Mouse (Mus musculus): Measurements from ENCODE around the gene Gpatch4. TPM values are rescaled to one million over a fixed set of nuclear protein-coding genes. Genes with fewer than 3 reads are reported as not detected.

Gene Gpatch4
- total RNA-seq, 2 experiments from 2014 or later, result 14.9 to 15.7 TPM

DNA sequence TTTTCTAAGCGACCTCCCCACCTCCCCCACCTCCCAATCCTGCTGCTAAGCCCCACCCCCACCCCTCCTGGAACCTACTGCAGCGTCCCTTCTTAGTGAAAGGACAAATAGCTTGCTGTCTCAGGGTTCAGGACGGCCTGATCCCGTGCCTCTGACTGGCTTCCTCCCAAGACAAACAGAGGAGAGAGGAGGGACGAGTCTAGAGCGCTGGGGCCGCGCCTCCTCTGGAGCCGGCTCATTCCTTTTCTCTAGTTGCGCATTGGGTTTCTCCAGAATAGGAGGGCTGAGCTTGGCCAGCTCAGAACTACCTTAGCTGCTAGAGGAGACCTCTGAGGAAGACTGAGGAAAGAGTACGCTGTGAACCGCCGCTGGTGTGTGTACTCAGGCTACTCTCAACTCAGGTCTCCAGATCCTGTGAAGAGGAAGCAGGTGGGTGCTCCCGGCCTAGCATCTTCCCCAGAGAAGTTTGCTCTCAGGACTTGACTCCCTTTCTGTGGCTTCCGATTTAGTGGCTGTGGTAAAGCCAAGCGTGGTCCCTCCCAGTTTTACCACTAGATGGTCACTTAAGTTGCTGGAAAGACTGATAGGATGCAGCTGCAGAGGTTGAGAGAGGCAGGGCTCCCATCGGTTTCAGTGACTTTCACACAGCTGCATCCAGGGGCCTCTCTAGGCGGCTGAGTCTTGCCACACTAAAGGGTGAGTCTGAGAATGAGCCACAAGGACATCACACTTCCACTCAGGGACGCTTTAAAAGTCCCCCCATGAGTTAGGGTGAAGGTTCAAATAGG lies 12.1 kb upstream of the Gpatch4 start:
- DNase-seq (ENCODE audit: extremely low spot score in 1 of 2, low spot score in 1 of 2), result no peak

DNA sequence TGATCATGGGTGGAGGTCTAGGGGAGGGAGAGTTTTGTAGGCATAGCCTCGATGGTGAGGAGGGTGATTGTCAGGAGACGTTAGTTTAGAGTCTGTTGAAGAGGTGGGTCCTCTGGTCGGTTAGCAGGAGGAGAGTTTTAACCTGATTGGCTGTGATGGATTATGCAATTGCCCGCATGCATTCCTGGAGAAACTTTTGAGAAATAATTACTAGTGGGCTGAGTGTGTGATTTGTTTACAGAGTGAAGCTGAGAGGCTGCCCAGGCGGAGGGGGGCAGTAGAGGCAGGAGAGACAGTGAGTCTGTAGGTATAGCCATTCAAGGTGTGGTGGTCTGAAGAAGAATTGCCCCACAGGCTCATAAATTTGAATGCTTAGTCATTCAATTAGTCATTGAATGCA lies 9.4 kb upstream of the Gpatch4 start:
- DNase-seq (ENCODE audit: extremely low spot score in 1 of 2, low spot score in 1 of 2), result no peak

DNA sequence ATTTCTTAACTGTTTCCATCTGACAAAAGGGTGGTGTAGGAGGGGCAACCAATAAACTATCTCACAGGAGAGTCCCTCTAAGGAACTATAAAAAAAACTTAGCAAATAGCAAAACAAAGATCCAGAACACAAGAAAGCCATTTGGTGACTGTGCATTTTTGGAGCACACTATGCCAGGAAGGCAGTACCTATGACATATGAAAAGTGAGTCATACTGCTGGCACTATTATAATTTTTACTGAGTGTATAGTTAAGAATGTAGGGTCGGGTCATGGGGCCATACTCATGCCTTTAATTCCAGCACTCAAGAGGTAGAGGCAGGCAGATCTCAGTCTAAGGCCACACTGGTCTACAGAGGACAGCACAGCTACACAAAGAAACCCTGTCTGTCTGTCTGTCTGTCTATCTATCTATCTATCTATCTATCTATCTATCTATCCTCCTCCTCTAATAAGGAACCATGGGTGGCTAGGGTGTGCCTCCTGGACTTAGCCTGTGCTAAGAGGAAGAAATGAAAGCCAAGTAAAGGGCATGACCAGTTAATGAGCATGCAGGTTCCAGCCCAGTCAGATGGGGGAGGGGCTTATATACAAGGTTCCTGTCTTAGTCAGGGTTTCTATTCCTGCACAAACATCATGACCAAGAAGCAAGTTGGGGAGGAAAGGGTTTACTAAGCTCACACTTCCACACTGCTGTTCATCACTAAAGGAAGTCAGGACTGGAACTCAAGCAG lies 7.2 kb upstream of the Gpatch4 start:
- DNase-seq (ENCODE audit: extremely low spot score in 1 of 2, low spot score in 1 of 2), result no peak

DNA sequence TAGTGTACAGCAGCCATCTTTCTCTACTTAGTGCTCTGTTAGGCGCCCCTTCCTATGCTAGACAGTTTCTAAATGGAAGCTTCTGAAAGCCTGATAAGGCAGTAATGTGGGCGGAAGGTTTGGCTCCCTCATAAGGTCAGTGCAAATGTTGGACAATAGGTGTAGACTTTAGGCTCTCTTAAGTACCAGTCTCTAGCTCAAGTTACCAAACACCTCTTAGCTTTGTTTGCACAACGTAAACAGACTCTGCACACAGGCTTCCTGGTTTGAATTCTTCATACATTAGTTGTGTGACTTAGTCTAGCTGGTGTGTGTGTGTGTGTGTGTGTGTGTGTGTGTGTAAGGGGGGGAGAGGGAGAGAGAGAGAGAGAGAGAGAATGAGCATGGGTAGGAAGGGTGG lies 6.6 kb downstream of the Gpatch4 start:
- no peak for DNase-seq (ENCODE audit: extremely low spot score in 1 of 2, low spot score in 1 of 2)

DNA sequence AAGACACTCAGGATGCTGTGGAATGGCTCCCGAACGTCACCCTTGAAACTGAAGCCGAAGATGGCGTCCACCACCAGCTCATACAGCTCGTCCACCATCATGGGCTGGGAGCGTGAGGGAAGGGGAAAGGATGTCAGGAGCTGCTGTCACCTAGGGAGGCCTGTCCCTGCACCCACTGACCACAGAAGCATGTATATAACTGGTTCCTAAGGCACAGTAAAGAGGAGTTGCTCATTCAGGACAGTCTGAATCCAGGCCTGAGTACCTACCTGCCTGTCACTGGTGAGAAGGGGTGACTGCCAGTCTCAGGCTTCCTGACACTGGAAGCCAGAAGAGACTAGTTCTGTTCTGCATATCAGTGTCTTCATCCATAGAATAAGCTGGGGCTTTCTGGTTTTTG lies 14.1 kb downstream of the Gpatch4 start:
- no peak for DNase-seq (ENCODE audit: extremely low spot score in 1 of 2, low spot score in 1 of 2)

DNA sequence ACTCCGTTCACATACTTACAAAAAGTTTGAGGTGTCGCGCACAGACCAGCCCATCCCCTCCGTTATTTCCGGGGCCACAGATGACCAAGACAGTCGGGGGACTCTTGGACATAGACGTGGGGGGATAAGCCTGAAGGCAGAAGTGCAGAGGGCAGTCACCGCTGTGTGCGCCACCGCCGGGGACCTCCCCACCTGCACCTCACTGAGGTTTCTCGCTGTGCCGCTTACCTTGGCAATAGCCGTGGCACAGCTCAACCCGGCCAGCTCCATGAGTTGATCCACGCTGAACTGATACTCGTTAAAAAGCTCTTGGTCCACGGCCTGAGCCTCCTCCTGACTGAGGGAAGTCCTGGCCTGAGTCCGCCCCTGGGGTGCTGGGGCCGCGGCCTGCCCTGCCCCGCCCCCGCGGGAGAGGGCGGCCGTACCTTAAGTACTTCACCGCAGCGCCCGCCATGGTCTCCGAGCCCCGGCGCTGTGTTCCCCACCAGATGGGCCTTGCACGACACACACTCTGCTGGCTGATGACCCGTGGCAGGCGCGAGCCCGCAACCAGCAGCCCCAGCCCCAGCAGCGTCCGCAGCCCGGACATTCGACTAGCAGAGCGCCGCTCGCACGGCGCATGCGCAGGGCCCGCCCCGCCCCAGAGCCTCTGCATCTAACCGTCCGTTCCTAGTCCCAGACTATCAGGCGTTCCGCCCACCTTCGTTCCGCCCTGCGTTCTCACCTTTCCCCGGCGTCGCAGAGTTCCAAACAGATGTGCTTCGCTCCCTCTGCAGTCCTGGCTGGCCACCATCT lies 15.2 kb downstream of the Gpatch4 start, which contains the start of gene Naxe:
Gene Naxe, minus strand, starts transcription at position 594 of the 795 bp plus-strand sequence.
- peak; percentile 69 to 73 for DNase-seq (ENCODE audit: extremely low spot score in 1 of 2, low spot score in 1 of 2)

DNA sequence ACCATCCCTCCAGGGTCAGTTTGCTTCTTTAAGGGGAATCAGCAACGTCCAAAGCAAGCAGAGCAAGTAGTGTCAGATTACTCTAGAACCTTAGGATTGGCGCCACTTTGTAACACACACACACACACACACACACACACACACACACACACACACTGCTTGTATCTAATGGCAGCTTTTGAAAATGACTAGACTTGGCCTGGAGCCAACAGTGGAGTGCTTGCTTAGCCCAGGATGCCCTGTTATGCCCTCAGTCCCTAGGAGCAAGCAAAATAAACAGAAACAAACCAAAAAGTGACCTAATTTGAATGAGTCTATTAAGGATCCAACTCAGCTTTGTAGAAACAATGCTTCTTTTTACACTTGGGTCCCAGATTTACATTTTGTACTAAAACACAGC lies 25.5 kb downstream of the Gpatch4 start:
- DNase-seq (ENCODE audit: extremely low spot score in 1 of 2, low spot score in 1 of 2), result no peak

DNA sequence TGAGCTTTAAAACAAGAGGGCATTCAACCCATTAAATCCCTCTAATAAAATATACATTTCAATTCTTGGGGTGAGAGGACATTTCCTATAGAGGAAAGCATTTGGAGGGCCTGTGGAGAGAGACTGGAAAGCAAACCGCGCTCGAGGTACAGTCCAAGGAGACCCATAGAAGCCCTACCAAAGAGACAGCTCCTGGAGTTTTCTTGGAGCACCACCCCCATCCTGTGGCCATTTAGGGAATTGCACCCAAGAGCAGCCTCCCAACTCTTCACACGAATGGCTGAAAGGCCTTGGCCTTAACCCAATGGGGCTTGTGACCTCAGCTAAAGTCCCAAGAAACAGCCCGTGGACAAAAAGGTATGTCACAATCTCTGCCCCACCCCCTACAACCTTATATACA lies 28.9 kb downstream of the Gpatch4 start:
- peak; percentile 86 to 97 for DNase-seq (ENCODE audit: extremely low spot score in 1 of 2, low spot score in 1 of 2)

DNA sequence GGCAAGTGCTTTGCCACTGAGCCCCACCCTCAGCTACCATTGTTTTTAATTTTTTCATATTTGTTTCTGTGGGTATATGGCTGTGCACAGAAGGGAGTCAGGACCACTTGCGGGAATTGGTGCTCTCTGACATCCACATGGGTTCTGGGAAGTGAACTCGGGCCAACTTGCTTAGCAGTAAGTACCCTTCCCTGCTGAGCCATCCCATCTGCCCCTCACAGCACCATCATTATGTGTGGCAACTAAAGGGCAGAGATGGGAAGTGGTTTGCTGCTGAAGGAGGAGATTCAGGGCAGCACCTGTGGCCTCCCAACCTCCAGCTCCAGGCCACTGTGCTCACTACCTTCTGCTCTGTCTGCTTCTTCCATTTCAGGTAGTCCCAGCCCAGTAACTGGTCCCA lies 30.7 kb downstream of the Gpatch4 start:
- DNase-seq (ENCODE audit: extremely low spot score in 1 of 2, low spot score in 1 of 2), result no peak

DNA sequence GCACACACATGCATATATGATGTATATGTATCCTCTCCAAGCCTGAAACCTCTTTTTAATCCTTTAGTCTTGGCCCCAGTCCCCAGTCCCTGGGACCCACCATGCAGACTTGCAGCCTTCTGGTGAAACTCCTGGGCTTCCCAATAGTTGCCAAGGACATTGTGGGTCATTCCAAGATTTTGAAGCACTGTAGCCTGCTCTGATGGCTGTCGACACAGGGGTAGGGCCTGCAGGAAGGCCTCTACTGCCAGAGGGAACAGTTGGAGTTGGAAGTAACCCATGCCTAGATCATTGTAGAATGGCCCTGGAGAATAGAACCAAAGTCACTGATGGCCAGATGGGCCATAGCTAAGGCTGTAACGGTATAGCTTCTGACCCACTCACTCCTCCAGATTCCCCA lies 31.4 kb downstream of the Gpatch4 start:
- DNase-seq (ENCODE audit: extremely low spot score in 1 of 2, low spot score in 1 of 2), result no peak

DNA sequence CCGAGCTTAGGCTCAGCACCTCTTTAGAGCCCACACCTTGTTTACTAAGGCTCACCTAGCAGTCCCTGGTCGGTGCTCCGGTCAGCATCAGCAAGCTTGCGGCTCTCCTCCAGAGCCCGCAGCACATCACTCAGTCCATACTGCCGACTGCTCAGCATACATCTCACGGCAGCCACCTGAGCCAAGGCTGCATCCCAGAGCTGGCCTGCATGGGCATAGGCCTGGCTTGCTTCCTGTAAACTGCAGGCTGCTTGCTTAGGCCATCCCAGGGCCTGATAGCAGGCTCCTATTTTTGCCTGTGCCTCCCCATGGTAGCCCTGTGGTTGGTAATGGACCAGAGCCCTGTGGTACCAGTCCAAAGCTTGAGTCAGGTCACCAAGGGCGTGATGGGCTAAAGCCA lies 31.9 kb downstream of the Gpatch4 start:
- DNase-seq (ENCODE audit: extremely low spot score in 1 of 2, low spot score in 1 of 2), result no peak

DNA sequence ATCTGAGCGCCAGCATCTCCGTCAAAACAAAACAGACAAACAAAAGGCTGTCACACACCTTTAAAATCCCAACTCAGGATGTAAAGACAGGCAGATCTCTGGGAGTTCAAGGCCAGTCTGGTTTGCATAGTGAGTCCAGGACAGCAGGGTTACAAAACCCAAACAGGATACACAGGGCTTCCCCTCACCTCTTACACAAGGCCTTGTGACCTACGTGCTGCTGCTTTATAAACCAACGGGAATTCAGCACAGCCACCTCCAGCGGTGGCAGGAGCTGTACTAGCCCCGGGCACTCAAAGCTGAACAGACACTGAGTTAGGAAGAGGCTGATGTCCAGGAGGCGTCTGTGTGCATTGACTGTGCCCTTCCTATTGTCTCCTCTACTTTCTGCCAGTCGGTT lies 34.5 kb downstream of the Gpatch4 start:
- DNase-seq (ENCODE audit: extremely low spot score in 1 of 2, low spot score in 1 of 2), result no peak

DNA sequence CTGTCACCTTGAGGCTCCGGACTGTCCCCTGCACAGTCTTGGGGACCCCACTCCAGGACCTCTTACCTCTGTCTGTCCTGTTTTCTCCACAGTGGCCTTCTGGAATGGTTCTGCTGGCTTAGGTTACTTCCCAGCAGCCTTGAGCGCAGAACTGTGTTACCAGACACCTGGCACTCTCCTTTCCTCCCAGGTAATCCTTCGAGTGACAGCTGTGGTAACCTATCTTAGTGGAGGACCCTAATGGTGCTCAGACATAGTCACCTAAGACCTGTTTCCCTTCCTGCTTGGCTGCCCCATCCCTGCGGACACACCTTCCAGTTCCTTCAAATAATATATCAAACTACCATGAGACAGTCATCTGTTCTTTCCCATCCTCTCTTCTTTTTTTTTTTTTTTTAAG lies 35.3 kb downstream of the Gpatch4 start, which contains the start of gene Ttc24:
Gene Ttc24, minus strand, starts transcription at position 101 of the 400 bp plus-strand sequence.
- DNase-seq (ENCODE audit: extremely low spot score in 1 of 2, low spot score in 1 of 2), result no peak

DNA sequence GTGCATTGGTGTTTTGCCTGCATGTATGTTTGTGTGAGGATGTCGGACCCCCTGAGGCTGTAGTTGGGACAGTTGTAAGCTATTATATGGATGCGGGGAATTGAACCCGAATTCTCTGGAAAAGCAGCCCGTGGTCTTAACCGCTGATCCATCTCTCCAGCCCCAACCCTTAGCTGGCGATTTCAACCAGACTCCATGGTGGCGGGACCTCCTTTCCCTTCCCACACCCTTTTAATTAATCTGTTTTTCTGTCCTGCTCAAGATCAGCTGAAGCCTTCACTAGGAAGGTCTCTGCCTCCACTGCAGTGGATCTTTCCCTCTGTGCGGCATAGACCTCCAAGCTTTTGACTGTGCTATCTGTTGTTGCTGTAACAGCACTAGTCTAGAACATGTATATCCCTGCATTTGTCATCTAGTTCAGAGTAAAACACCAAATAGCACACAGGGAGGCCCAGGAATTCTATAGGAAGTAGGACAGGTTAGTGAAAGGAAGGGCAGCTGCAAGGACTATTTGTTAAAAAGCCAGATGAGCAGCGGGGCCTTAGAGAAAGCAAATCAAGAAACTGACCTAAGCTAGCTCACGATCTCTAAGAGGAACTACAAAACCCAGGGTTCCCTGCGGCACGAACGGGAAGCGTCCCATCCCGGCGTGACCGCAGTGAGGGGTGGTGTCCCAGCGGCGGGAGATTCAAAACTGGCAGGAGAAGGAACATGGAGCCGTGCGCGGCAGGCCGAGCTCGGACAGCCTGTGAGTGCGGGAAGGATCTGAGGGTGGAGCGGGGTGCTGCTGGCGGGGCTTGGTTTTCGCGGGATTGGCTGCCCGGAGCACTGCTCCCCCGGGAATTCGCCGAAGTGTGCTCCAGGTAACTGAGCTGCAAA lies 38.7 kb downstream of the Gpatch4 start, which contains the start of gene Iqgap3:
Gene Iqgap3, plus strand, starts transcription at position 627 of the 879 bp plus-strand sequence.
- DNase-seq (ENCODE audit: extremely low spot score in 1 of 2, low spot score in 1 of 2), result peak; percentile 61 to 87

DNA sequence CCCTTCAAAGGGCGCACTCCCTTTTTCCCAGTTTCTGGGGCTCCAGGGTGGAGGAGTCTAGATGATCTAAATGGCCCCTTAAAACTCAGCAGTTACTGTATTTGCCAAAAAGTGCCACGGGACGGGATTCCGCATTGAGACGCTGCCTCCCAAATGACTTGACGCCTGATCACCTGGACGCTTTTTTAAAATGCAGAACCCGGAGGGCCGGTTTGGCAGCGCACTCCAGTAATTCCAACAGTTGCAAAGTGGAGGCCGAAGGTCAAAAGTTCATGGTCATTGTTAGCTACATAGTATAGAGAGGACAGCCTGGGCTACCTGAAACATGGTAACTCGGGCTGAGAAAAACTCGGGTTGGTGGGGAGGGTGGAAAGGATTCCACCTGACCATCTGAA lies 39.3 kb downstream of the Gpatch4 start:
- DNase-seq (ENCODE audit: extremely low spot score in 1 of 2, low spot score in 1 of 2), result no peak

DNA sequence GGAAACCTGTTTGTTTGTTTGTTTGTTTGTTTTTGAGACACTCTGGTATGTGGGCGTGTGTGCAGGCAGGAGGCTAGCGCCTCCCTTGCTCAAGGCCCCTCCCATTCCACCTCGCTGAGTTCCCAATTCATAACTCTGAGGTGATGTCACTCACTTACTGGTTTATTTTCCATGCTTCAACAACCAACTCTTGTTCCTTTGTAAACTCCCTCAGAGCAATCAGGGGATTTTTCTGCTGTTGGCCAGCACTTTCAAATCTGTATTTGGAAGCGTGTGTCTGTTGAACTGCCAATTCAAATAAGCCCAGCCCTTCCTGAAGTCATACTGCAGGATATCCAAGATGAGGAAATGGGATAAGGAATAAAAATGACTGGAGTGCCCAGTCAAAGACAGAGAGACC lies 39.8 kb downstream of the Gpatch4 start:
- no peak for DNase-seq (ENCODE audit: extremely low spot score in 1 of 2, low spot score in 1 of 2)

DNA sequence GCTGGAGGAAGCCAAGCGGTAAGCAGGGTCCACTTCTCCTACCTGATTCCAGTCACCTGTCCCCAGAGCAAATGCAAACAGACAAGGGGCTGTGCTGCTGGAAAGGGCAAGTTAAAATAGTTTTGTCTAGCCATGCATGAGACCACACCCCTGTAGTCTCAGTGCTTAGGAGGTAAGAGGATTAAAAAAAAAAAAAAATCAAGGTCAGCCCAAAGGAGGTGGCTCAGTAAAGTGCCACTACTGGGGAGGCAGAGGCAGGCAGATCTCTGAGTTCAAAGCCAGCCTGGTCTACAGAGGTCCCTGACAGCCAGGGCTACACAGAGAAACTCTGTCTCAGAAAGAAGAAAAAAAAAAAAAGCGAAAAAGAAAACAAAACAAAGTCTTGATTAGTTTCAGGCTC lies 41.1 kb downstream of the Gpatch4 start:
- no peak for DNase-seq (ENCODE audit: extremely low spot score in 1 of 2, low spot score in 1 of 2)

DNA sequence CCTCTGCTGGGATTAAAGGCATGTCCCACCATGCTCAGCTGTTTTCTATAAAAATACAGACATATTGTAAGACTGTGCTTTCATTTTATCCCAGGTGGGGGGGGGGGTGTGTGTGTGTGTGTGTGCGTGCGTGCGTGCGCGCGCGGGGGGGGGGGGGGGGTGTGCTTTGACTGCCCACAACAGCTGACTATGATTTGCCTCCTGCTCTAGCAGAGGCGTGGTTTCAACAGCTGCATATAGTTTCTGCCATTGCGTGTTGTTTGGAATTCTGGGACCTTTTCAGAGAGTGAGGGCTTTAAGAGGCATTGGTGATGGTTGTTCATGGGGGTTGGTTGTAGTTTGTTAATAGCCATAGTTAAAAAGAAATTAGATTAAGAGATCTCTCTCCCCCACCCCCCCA lies 42.6 kb downstream of the Gpatch4 start:
- no peak for DNase-seq (ENCODE audit: extremely low spot score in 1 of 2, low spot score in 1 of 2)

DNA sequence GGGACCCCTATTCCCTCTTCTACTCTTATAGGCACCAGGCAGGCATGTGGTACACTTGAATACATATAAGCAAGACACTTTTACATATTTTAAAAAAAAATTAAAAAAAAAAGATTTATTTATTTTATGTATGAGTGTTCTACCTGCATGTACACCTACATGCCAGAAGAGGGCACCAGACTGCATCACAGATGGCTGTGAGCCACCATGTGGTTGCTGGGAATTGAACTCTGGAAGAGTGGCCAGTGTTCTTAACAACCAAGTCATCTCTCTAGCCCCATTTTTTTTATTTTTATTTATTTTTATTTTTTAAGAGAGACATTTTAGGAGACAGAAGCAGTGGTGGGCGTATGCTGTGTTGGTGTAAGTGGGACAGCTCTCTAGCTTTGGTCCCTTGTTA lies 44.8 kb downstream of the Gpatch4 start:
- DNase-seq (ENCODE audit: extremely low spot score in 1 of 2, low spot score in 1 of 2), result no peak

DNA sequence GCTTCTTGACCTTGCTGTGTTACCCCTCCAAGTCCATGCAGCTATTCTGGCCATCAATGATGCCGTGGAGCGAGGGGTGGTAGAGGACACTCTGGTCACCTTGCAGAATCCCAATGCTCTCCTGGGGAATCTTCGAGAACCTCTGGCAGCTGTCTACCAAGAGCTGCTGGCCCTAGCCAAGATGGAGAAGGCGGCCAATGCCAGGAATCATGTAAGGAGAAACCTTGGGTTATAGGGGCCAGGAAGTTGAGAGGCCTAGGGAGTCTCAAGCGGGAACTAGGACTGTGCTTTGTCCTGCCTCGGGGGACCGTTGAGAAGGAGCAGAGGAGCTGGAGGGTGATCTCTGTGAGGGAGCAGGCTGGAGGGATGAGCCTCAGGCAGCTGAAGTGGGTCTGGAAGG lies 47.2 kb downstream of the Gpatch4 start:
- DNase-seq (ENCODE audit: extremely low spot score in 1 of 2, low spot score in 1 of 2), result no peak

Measured in layer of hippocampus, postnatal 25 days (tissue).